Mouse (Mus musculus) lung, postnatal 0 days (tissue): ENCODE data around the gene 1700109H08Rik. TPM values are rescaled to one million over a fixed set of nuclear protein-coding genes. Genes with fewer than 3 reads are reported as not detected.
"Not testable (repeated sequence)": the region's sequence is repeated elsewhere in the genome, so short reads cannot be mapped to it uniquely, and the experiment has no call there.

Experiments used
- ATAC-seq: fragments of 200-750 bp; cut with Nextera tagmentation; 2 replicates; pipeline ENCODE4 v1.8.0; 2017; ENCODE audit warnings: moderate library complexity
- DNase-seq: peaks from one replicate; pipeline ENCODE4 v3.0.0-alpha.2; 2016; ENCODE audit warnings: low spot score
- H3K27ac ChIP-seq: fragments of 300-500 bp; sonication (generic); 2 replicates; pipeline ENCODE4 v1.5.1; 2014; ENCODE audit warnings: antibody characterized with exemption, mild to moderate bottlenecking, low read length, mixed read lengths
- H3K27me3 ChIP-seq: fragments of 300-500 bp; sonication (generic); replicated peaks from 2 replicates; pipeline ENCODE4 v1.6.1; 2014; ENCODE audit warnings: low read length, mixed read lengths; ENCODE audit not compliant: insufficient read depth
- H3K36me3 ChIP-seq: fragments of 300-500 bp; sonication (generic); 2 replicates; pipeline ENCODE4 v1.6.1; 2014; ENCODE audit warnings: low read length, mixed read lengths; ENCODE audit not compliant: insufficient read depth
- H3K4me1 ChIP-seq: fragments of 300-500 bp; sonication (generic); 2 replicates; pipeline ENCODE4 v1.6.1; 2014; ENCODE audit warnings: antibody characterized with exemption, low read depth, low read length, mixed read lengths; ENCODE audit not compliant: insufficient read depth
- H3K4me2 ChIP-seq: fragments of 300-500 bp; sonication (generic); replicated peaks from 2 replicates; pipeline ENCODE4 v1.6.1; 2014; ENCODE audit warnings: low read depth, mild to moderate bottlenecking, low read length, moderate library complexity, mixed read lengths
- H3K4me3 ChIP-seq: fragments of 300-500 bp; sonication (generic); 2 replicates; pipeline ENCODE4 v1.5.1; 2014; ENCODE audit warnings: low read depth, low read length
- H3K9ac ChIP-seq: fragments of 300-500 bp; sonication (generic); replicated peaks from 2 replicates; pipeline ENCODE4 v1.6.1; 2014; ENCODE audit warnings: low read depth, mild to moderate bottlenecking
- H3K9me3 ChIP-seq: fragments of 300-500 bp; sonication (generic); 2 replicates; pipeline ENCODE4 v1.6.1; 2016; ENCODE audit warnings: low read length, mixed read lengths
- CTCF ChIP-seq: IDR thresholded peaks from 2 replicates; pipeline ENCODE4 v1.5.1; 2016; ENCODE audit warnings: antibody characterized with exemption, mild to moderate bottlenecking
- EP300 ChIP-seq: IDR thresholded peaks from 2 replicates; pipeline ENCODE4 v1.6.1; 2016; ENCODE audit warnings: antibody characterized with exemption, mild to moderate bottlenecking, control low read depth
- WGBS: fragments of 180-500 bp; shearing (Covaris S2); extraction: QIAGEN DNeasy Blood & Tissue Kit; methylation state at CpG from one replicate; pipeline ENCODE4 v1.1.7; 2014; 5-methylcytosine and 5-hydroxymethylcytosine counted together
- polyA plus RNA-seq: library from polyadenylated mRNA; unstranded; fragments of >200 nt; fragmentation: Nextera tagmentation; extraction: Ambion mirVana; gene quantifications from 2 replicates; pipeline ENCODE4 v1.2.1, GENCODE M21; 2015

Gene 1700109H08Rik
- polyA plus RNA-seq, result 0.84 and 1.2 TPM in 2 replicates

- no peak for DNase-seq
- Histone ChIP-seq H3K9me3 (no peaks in the 10 kb centered on the region), H3K9ac (no peak within 1 kb of the TSS), H3K4me1 (no peaks in the 10 kb centered on the region), H3K27ac (no peak within 1 kb of the TSS), H3K36me3 (peaks cover 39% of the 10 kb centered on the region), H3K27me3 (no peaks in the 10 kb centered on the region), H3K4me2 (no peak within 1 kb of the TSS), H3K4me3 (no peak within 1 kb of the TSS)
- TF ChIP-seq EP300 (no peak), CTCF (no peak)
- no peak for ATAC-seq
- WGBS, result 93% methylated on average over 4 of the region's 4 CpGs
Measured at GRCm38 (mm10) chr5:3571266-3571665, at the start of gene 1700109H08Rik. 1700109H08Rik (plus strand) TSS chr5:3571566.

DNA sequence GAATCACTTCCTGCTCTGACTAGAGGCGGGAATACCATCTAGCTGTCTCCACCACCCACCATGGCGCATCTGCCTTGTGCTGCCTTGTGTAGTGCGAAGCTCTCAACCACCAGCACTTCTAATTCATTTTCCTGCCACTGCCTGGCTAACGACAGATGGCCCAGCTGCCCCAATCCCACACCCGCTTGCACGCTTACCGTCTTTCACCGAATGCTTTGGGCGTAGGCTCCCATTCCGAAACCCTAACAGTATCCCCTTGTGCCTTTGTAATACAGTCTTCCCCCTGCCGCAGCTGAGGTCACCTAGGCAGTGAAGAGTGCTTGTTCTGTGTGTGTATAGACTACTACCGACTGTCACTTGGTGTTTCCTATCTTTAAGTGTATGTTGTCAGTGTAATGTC is 49.6 kb upstream of the 1700109H08Rik start:
- WGBS, result 90% methylated on average over 12 of the region's 12 CpGs
- no peak overlapping the region for H3K4me2 ChIP-seq
- TF ChIP-seq CTCF, result no peak
- no peak for TF ChIP-seq EP300

DNA sequence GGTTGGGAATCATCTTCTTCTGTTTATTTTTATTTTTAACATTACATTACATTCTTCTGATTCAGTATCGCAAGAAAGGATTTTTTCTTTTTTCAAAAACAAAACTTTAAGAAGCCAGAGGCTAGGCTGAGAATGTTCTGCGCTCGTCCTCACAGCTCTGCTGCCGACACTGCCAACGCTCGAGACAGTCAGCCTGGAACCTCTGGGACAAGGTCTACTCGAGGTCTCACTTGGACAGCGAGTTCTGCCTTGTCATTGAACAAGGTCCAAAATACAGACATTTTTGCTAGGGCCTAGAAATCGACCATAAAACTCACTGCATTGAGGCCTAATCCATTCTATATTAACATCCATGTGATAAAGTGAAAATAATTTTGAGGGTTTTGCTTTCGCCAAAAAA is 48.5 kb upstream of the 1700109H08Rik start:
- ATAC-seq (no peak), DNase-seq (no peak)
- no peak overlapping the region for H3K9ac ChIP-seq
- no peaks in the 10 kb centered on the region for H3K36me3 ChIP-seq
- H3K9me3 ChIP-seq, result no peaks in the 10 kb centered on the region
- no peaks in the 10 kb centered on the region for H3K27me3 ChIP-seq
- 90% methylated on average over 10 of the region's 10 CpGs for WGBS
- H3K4me1 ChIP-seq, result no peaks in the 10 kb centered on the region
- no peak overlapping the region for H3K4me3 ChIP-seq
- no peak overlapping the region for H3K4me2 ChIP-seq
- H3K27ac ChIP-seq, result no peak overlapping the region
- no peak for TF ChIP-seq EP300
- TF ChIP-seq CTCF, result no peak

More for the DNA sequence above, 49.6 kb upstream of the 1700109H08Rik start:
- no peak overlapping the region for H3K9ac ChIP-seq
- H3K36me3 ChIP-seq, result no peaks in the 10 kb centered on the region
- H3K4me3 ChIP-seq, result no peak overlapping the region
- no peaks in the 10 kb centered on the region for H3K27me3 ChIP-seq
- DNase-seq (no peak), ATAC-seq (no peak)
- H3K27ac ChIP-seq, result no peak overlapping the region
- H3K4me1 ChIP-seq, result no peaks in the 10 kb centered on the region
- no peaks in the 10 kb centered on the region for H3K9me3 ChIP-seq

DNA sequence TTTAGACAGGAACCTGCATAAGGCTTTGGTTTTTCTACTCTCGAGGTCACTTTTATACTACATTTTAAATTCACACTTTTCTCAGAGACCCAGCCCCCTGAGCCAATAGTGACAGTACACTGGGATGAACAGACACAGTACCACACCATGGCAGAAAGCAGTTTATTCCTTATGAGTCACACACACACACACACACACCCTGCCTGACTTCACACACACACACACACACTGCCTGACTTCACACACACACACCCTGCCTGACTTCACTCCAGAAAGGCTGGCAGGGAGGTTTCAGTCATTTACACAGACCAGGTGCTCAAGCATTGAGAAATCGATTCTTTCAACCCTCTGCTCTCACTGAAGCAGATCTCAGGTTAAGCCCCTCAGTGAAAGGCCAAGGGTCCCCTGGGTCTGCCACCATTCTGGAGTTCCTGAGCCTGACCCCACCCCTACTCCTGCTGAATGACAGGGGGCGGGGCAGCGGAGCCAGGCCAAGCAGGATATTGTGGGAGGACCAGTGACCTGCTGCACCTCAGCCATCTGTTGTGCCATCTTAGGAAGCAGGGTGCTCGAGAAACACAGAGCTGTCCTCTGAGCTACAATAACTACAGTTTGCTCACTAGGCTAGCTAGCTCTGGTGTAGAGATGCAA is 44.2 kb upstream of the 1700109H08Rik start:
- no peak overlapping the region for H3K27ac ChIP-seq
- H3K9ac ChIP-seq, result no peak overlapping the region
- no peaks in the 10 kb centered on the region for H3K4me1 ChIP-seq
- no peak overlapping the region for H3K4me3 ChIP-seq
- WGBS, result 59% methylated on average over 5 of the region's 5 CpGs
- ATAC-seq, result peak; percentile 30; the same call in 1 of the 2 replicates
- DNase-seq, result no peak
- TF ChIP-seq EP300 (no peak), CTCF (no peak)
- no peak overlapping the region for H3K4me2 ChIP-seq
- H3K27me3 ChIP-seq, result no peaks in the 10 kb centered on the region
- H3K36me3 ChIP-seq, result no peaks in the 10 kb centered on the region
- H3K9me3 ChIP-seq, result no peaks in the 10 kb centered on the region

DNA sequence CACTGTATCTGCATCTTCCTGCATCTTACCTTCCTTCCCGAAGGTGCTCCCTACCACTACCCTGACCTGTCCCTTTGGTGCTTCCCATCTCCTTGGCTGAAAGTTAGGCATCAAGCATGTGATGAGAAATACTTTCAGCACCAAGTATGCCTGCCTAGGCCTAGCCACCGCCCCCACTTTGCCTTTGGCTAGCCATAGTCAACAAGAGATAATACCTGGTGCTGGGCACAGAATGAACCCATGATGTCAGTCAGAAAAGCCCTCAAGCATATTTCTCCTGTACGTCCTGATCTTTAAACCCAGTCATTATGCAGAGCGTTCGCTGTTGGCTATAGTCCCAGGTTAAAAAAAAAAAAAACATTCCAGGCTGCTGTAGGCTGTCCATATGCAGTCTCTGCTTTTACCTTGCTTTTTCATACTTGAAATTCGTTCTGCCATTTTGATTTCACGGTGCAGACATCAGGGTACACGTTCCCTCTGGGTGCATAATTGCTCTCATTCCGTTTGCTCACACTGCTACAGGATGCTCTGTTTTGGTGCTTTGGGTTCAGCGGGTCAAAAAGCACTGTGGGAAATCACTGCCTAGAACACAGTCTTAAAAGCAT is 41.7 kb upstream of the 1700109H08Rik start:
- Histone ChIP-seq H3K27me3 (no peaks in the 10 kb centered on the region), H3K36me3 (no peaks in the 10 kb centered on the region), H3K9me3 (no peaks in the 10 kb centered on the region), H3K4me2 (no peak overlapping the region), H3K4me1 (no peaks in the 10 kb centered on the region), H3K27ac (no peak overlapping the region), H3K4me3 (no peak overlapping the region), H3K9ac (no peak overlapping the region)
- ATAC-seq (no peak), DNase-seq (no peak)
- WGBS, result 71% methylated on average over 10 of the region's 10 CpGs
- TF ChIP-seq CTCF (no peak), EP300 (no peak)

DNA sequence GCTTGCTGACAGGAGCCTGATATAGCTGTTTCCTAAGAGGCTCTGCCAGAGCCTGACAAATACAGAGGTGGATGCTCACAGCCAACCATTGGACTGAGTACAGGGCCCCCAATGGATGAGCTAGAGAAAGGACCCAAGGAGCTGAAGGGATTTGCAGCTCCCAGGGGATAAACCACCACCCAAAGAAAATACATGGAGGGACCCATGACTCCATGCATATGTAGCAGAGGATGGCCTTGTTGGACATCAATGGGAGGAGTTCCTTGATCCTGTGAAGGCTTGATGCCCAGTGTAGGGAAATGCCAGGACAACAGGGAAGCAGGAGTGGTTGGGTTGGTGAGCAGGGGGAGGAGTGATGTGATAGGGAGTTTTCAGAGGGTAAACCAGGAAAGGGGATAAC is 39.3 kb upstream of the 1700109H08Rik start:
- H3K27me3 ChIP-seq, H3K27ac ChIP-seq, H3K4me2 ChIP-seq: not testable (repeated sequence)

More for the DNA sequence above, 39.3 kb upstream of the 1700109H08Rik start:
- H3K4me1 ChIP-seq, ATAC-seq, DNase-seq, H3K36me3 ChIP-seq, H3K9ac ChIP-seq, H3K4me3 ChIP-seq, H3K9me3 ChIP-seq: not testable (repeated sequence)
